Mouse (Mus musculus) adrenal gland, adult (tissue): ENCODE data around the gene Gm17521.
"Not testable (repeated sequence)": the region's sequence is repeated elsewhere in the genome, so short reads cannot be mapped to it uniquely, and the experiment has no call there.

Experiments
- DNase-seq, 2 experiments: peaks; one replicate each; pipeline ENCODE4 v3.0.0; 2022 to 2023; ENCODE audit warnings: low spot score in 1 of 2; ENCODE audit not compliant: inconsistent age in 2 of 2

Gm17521 gene

GRCm38 (mm10) chrX:123029569-123029968 is at the start of gene Gm17521:
Gene Gm17521 (minus strand): TSS chrX:123029669.
- not testable (repeated sequence) for DNase-seq

GRCm38 (mm10) chrX:123043956-123044355 is 14.5 kb upstream of the Gm17521 start:
- DNase-seq: no peak

GRCm38 (mm10) chrX:123043516-123043915 is 14.0 kb upstream of the Gm17521 start:
- no peak for DNase-seq
